Mouse (Mus musculus) embryonic facial prominence, embryonic 10.5 days (tissue): Measurements from ENCODE around the gene A930002H24Rik. TPM values are rescaled to one million over a fixed set of nuclear protein-coding genes. Genes with fewer than 3 reads are reported as not detected.

ENCODE experiments used
- DNase-seq: peaks from one replicate; pipeline ENCODE4 v3.0.0-alpha.2; 2017; ENCODE audit warnings: low spot score
- H3K27ac ChIP-seq: fragments of 300-500 bp; sonication (generic); replicated peaks from 2 replicates; pipeline ENCODE4 v1.5.1; 2016; ENCODE audit warnings: mild to moderate bottlenecking
- H3K27me3 ChIP-seq: fragments of 300-500 bp; sonication (generic); replicated peaks from 2 replicates; pipeline ENCODE4 v1.6.1; 2016; ENCODE audit warnings: low read depth, mild to moderate bottlenecking; ENCODE audit not compliant: poor library complexity, severe bottlenecking
- H3K36me3 ChIP-seq: fragments of 300-500 bp; sonication (generic); replicated peaks from 2 replicates; pipeline ENCODE4 v1.6.1; 2016; ENCODE audit warnings: mild to moderate bottlenecking, moderate library complexity
- H3K4me1 ChIP-seq: fragments of 300-500 bp; sonication (generic); 2 replicates; pipeline ENCODE4 v1.6.1; 2016
- H3K4me3 ChIP-seq: fragments of 300-500 bp; sonication (generic); 2 replicates; pipeline ENCODE4 v1.5.1; 2016; ENCODE audit warnings: mild to moderate bottlenecking, moderate library complexity
- H3K9me3 ChIP-seq: fragments of 300-500 bp; sonication (generic); 2 replicates; pipeline ENCODE4 v1.6.1; 2016; ENCODE audit warnings: mild to moderate bottlenecking
- whole genome bisulfite sequencing: fragments of 180-500 bp; shearing (Covaris S2); methylation state at CpG from one replicate; pipeline ENCODE4 v1.1.7; 2016; 5-methylcytosine and 5-hydroxymethylcytosine counted together
- polyA plus RNA-seq: library from polyadenylated mRNA; unstranded; fragments of >200 nt; fragmentation: Nextera tagmentation; extraction: Ambion mirVana; gene quantifications from 2 replicates; pipeline ENCODE4 v1.2.1, GENCODE M21; 2016

Gene A930002H24Rik
- polyA plus RNA-seq, result 2.1 and 2.5 TPM in 2 replicates

- Histone ChIP-seq H3K27ac (peak within 1 kb of the TSS; percentile 92), H3K27me3 (peaks cover 6% of the 10 kb centered on the region), H3K36me3 (no peaks in the 10 kb centered on the region), H3K4me1 (peaks cover 5% of the 10 kb centered on the region), H3K9me3 (no peaks in the 10 kb centered on the region), H3K4me3 (peak within 1 kb of the TSS; percentile 83)
- DNase-seq, result peak; percentile 99
- under 1% methylated on average over 55 of the region's 55 CpGs for WGBS
Observed at GRCm38 (mm10) chr17:63863647-63864149, at the start of gene A930002H24Rik. A930002H24Rik (minus strand) TSS chr17:63863791.

- 93% methylated on average over 4 of the region's 4 CpGs for WGBS
- Histone ChIP-seq H3K36me3 (peaks cover 7% of the 10 kb centered on the region; the same call in 1 of the 2 replicates), H3K9me3 (peaks cover 5% of the 10 kb centered on the region; the same call in 1 of the 2 replicates), H3K4me1 (no peaks in the 10 kb centered on the region), H3K27me3 (no peaks in the 10 kb centered on the region), H3K27ac (no peak overlapping the region), H3K4me3 (no peak overlapping the region)
- no peak for DNase-seq
Observed at GRCm38 (mm10) chr17:63909297-63909696, 45.7 kb upstream of the A930002H24Rik start.

- no peaks in the 10 kb centered on the region for H3K27me3 ChIP-seq
- no peak overlapping the region for H3K27ac ChIP-seq
- no peak for DNase-seq
- WGBS, result 84% methylated on average over 7 of the region's 7 CpGs
- no peaks in the 10 kb centered on the region for H3K9me3 ChIP-seq
- 0 out of 2 replicates have a peak, but pooled peaks cover 3% of the 10 kb centered on the region for H3K36me3 ChIP-seq
- 0 out of 2 replicates have a peak, but pooled peaks cover 4% of the 10 kb centered on the region for H3K4me1 ChIP-seq
- H3K4me3 ChIP-seq, result no peak overlapping the region
Observed at GRCm38 (mm10) chr17:63897050-63897449, 33.5 kb upstream of the A930002H24Rik start.

GRCm38 (mm10) chr17:63895829-63896228 is 32.2 kb upstream of the A930002H24Rik start:
- Histone ChIP-seq H3K4me1 (0 out of 2 replicates have a peak, but pooled peaks cover 4% of the 10 kb centered on the region), H3K9me3 (no peaks in the 10 kb centered on the region), H3K27me3 (no peaks in the 10 kb centered on the region), H3K27ac (no peak overlapping the region), H3K4me3 (no peak overlapping the region), H3K36me3 (0 out of 2 replicates have a peak, but pooled peaks cover 3% of the 10 kb centered on the region)
- DNase-seq, result no peak
- WGBS, result 87% methylated on average over 3 of the region's 3 CpGs

- Histone ChIP-seq H3K36me3 (no peaks in the 10 kb centered on the region), H3K9me3 (no peaks in the 10 kb centered on the region), H3K27me3 (no peaks in the 10 kb centered on the region), H3K4me3 (no peak overlapping the region), H3K27ac (no peak overlapping the region), H3K4me1 (no peaks in the 10 kb centered on the region)
- no peak for DNase-seq
Observed at GRCm38 (mm10) chr17:63890611-63891010, 27.0 kb upstream of the A930002H24Rik start.

GRCm38 (mm10) chr17:63886988-63887387 is 23.4 kb upstream of the A930002H24Rik start:
- 98% methylated on average over 2 of the region's 2 CpGs for WGBS

GRCm38 (mm10) chr17:63880009-63880408 is 16.4 kb upstream of the A930002H24Rik start:
- Histone ChIP-seq H3K27ac (no peak overlapping the region), H3K4me3 (no peak overlapping the region), H3K36me3 (no peaks in the 10 kb centered on the region), H3K9me3 (no peaks in the 10 kb centered on the region), H3K27me3 (no peaks in the 10 kb centered on the region), H3K4me1 (no peaks in the 10 kb centered on the region)
- no peak for DNase-seq
- WGBS, result 87% methylated on average over 4 of the region's 4 CpGs

More at GRCm38 (mm10) chr17:63886988-63887387, 23.4 kb upstream of the A930002H24Rik start:
- Histone ChIP-seq H3K27me3 (no peaks in the 10 kb centered on the region), H3K9me3 (no peaks in the 10 kb centered on the region), H3K36me3 (no peaks in the 10 kb centered on the region), H3K4me1 (no peaks in the 10 kb centered on the region), H3K27ac (no peak overlapping the region), H3K4me3 (no peak overlapping the region)
- DNase-seq, result no peak

- Histone ChIP-seq H3K9me3 (no peaks in the 10 kb centered on the region), H3K27me3 (no peaks in the 10 kb centered on the region), H3K4me3 (no peak overlapping the region), H3K36me3 (no peaks in the 10 kb centered on the region), H3K27ac (no peak overlapping the region), H3K4me1 (no peaks in the 10 kb centered on the region)
- no peak for DNase-seq
- 90% methylated on average over 4 of the region's 4 CpGs for WGBS
Observed at GRCm38 (mm10) chr17:63878889-63879288, 15.3 kb upstream of the A930002H24Rik start.

- no peak overlapping the region for H3K4me3 ChIP-seq
- no peaks in the 10 kb centered on the region for H3K27me3 ChIP-seq
- WGBS, result 96% methylated on average over 7 of the region's 7 CpGs
- no peaks in the 10 kb centered on the region for H3K4me1 ChIP-seq
- no peak for DNase-seq
- H3K27ac ChIP-seq, result no peak overlapping the region
- no peaks in the 10 kb centered on the region for H3K36me3 ChIP-seq
- H3K9me3 ChIP-seq, result no peaks in the 10 kb centered on the region
Observed at GRCm38 (mm10) chr17:63871773-63872172, 8.2 kb upstream of the A930002H24Rik start.

- no peaks in the 10 kb centered on the region for H3K36me3 ChIP-seq
- no peak for DNase-seq
- H3K27ac ChIP-seq, result peak overlapping the region; percentile 92
- no peaks in the 10 kb centered on the region for H3K9me3 ChIP-seq
- peak overlapping the region; percentile 83 for H3K4me3 ChIP-seq
- WGBS, result under 1% methylated on average over 48 of the region's 48 CpGs
- H3K4me1 ChIP-seq, result peaks cover 5% of the 10 kb centered on the region
- H3K27me3 ChIP-seq, result peaks cover 6% of the 10 kb centered on the region
Observed at GRCm38 (mm10) chr17:63864171-63864571, 580 bp upstream of the A930002H24Rik start.

- H3K27ac ChIP-seq, result peak within 1 kb of the TSS; percentile 92
- peaks cover 6% of the 10 kb centered on the region for H3K27me3 ChIP-seq
- peaks cover 5% of the 10 kb centered on the region for H3K4me1 ChIP-seq
- no peaks in the 10 kb centered on the region for H3K36me3 ChIP-seq
- no peak for DNase-seq
- WGBS, result 1% methylated on average over 41 of the region's 41 CpGs
- H3K9me3 ChIP-seq, result no peaks in the 10 kb centered on the region
- peak within 1 kb of the TSS; percentile 83 for H3K4me3 ChIP-seq
Observed at GRCm38 (mm10) chr17:63863012-63863630, 470 bp downstream of the A930002H24Rik start, which contains the start of gene Fer. Fer (plus strand) TSS chr17:63863062.

GRCm38 (mm10) chr17:63862399-63862798 is 1.2 kb downstream of the A930002H24Rik start:
- peak overlapping the region; percentile 83; the same call in 1 of the 2 replicates for H3K4me3 ChIP-seq
- 77% methylated on average over 3 of the region's 3 CpGs for WGBS
- no peak overlapping the region for H3K27ac ChIP-seq

GRCm38 (mm10) chr17:63860988-63861387 is 2.6 kb downstream of the A930002H24Rik start:
- 83% methylated on average over 4 of the region's 4 CpGs for WGBS

More at GRCm38 (mm10) chr17:63862399-63862798, 1.2 kb downstream of the A930002H24Rik start:
- Histone ChIP-seq H3K4me1 (peaks cover 5% of the 10 kb centered on the region), H3K27me3 (peaks cover 6% of the 10 kb centered on the region), H3K9me3 (no peaks in the 10 kb centered on the region), H3K36me3 (no peaks in the 10 kb centered on the region)
- DNase-seq, result no peak

More at GRCm38 (mm10) chr17:63860988-63861387, 2.6 kb downstream of the A930002H24Rik start:
- no peaks in the 10 kb centered on the region for H3K36me3 ChIP-seq
- H3K4me1 ChIP-seq, result peaks cover 5% of the 10 kb centered on the region
- H3K27me3 ChIP-seq, result peaks cover 6% of the 10 kb centered on the region
- H3K4me3 ChIP-seq, result no peak overlapping the region
- no peak for DNase-seq
- no peaks in the 10 kb centered on the region for H3K9me3 ChIP-seq
- no peak overlapping the region for H3K27ac ChIP-seq
